Mouse (Mus musculus) cortical plate, adult 2 months (tissue): ENCODE data around the gene Zdhhc14.

Experiments used
- CTCF ChIP-seq: fragments of 200-500 bp; IDR thresholded peaks from 2 replicates; pipeline ENCODE4 v1.5.1; 2011; ENCODE audit warnings: mild to moderate bottlenecking, control low read depth, low read length; ENCODE audit not compliant: insufficient read depth; ENCODE audit errors: extremely low read depth
- POLR2A ChIP-seq: fragments of 200-500 bp; IDR thresholded peaks from 2 replicates; pipeline ENCODE4 v1.6.1; 2011; ENCODE audit warnings: mild to moderate bottlenecking, low read length, control low read depth; ENCODE audit not compliant: insufficient read depth; ENCODE audit errors: extremely low read depth

DNA sequence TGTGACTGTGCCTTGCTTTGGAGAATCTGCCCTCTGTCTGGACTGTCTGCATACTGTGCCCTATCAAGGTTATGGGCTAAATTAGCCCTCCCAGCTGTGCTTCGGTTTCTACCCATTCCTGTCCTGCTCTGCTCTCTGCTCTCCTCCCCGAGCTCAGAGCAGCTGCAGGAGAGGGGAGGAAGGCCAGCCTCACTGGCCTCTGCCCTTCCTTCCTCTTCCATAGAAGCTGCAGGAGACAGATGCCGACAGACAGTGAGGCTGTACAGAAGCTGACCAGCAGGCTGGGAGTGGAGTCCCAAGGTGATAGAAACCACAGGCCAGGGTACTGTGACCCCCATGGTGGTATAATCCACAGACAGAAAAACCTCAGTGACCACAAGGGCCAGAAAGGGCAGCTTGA, 104.1 kb downstream of the Zdhhc14 start:
- TF ChIP-seq CTCF (no peak), POLR2A (no peak)
